Mouse (Mus musculus): Measurements from ENCODE around the gene Srm.

GRCm38 (mm10) chr4:148612557-148612956, 21.3 kb downstream of the Srm start:
- TF ChIP-seq USF1 (IDR thresholded peaks at IDR 0.05; ENCODE audit: low read depth) (no peak), MYOG (IDR thresholded peaks at IDR 0.05; ENCODE audit: control insufficient read depth, extremely low read depth, insufficient read length) (no peak), CTCF (IDR thresholded peaks at IDR 0.05; ENCODE audit: control insufficient read depth, insufficient read depth, insufficient read length) (no peak), MAX (IDR thresholded peaks at IDR 0.05) (no peak), MYOD1 (IDR thresholded peaks at IDR 0.05; ENCODE audit: control insufficient read depth, insufficient read length, low read depth) (no peak), FOSL1 (IDR thresholded peaks at IDR 0.05; ENCODE audit: insufficient read depth, low read length, poor library complexity, severe bottlenecking) (no peak), CEBPB (IDR thresholded peaks at IDR 0.05; ENCODE audit: low read depth) (no peak)
